Mouse (Mus musculus) layer of hippocampus, adult 18-20 months (tissue): ENCODE measurements at regions not wholly inside any gene's neighbourhood (a gene's known extent, or its start where the extent isn't known, plus 50 kb on each side); places are given as distances from the start of the nearest gene placed in this dataset.

Source experiments
- DNase-seq, 2 experiments: peaks; one replicate each; pipeline ENCODE4 v3.0.0; 2022; ENCODE audit warnings: low spot score in 2 of 2

GRCm38 (mm10) chr2:124948263-124948781 lies 119.6 kb upstream of the Slc24a5 start:
- DNase-seq: no peak

- no peak for DNase-seq
These were observed 119.1 kb upstream of the Slc24a5 start for GRCm38 (mm10) chr2:124948812-124949211.

- no peak for DNase-seq
These were observed 115.7 kb upstream of the Slc24a5 start for GRCm38 (mm10) chr2:124952212-124952611.

- no peak for DNase-seq
These were observed 114.9 kb upstream of the Slc24a5 start for GRCm38 (mm10) chr2:124953015-124953414.

GRCm38 (mm10) chr2:124955843-124956242 lies 112.1 kb upstream of the Slc24a5 start:
- DNase-seq: no peak

- no peak for DNase-seq
These were observed 108.5 kb upstream of the Slc24a5 start for GRCm38 (mm10) chr2:124959431-124959830.

GRCm38 (mm10) chr2:124971826-124972749 lies 95.8 kb upstream of the Slc24a5 start:
- no peak for DNase-seq

GRCm38 (mm10) chr2:124975106-124975505 lies 92.8 kb upstream of the Slc24a5 start:
- no peak for DNase-seq

GRCm38 (mm10) chr2:124990976-124991375 lies 76.9 kb upstream of the Slc24a5 start:
- DNase-seq: no peak

- DNase-seq: no peak
These were observed 52.9 kb upstream of the Slc24a5 start for GRCm38 (mm10) chr2:125015007-125015406.

- DNase-seq: no peak
These were observed 51.0 kb upstream of the Slc24a5 start for GRCm38 (mm10) chr2:125016946-125017345.
